10 mouse cellular contexts compared by ENCODE assay signal in the genomic region with DNA sequence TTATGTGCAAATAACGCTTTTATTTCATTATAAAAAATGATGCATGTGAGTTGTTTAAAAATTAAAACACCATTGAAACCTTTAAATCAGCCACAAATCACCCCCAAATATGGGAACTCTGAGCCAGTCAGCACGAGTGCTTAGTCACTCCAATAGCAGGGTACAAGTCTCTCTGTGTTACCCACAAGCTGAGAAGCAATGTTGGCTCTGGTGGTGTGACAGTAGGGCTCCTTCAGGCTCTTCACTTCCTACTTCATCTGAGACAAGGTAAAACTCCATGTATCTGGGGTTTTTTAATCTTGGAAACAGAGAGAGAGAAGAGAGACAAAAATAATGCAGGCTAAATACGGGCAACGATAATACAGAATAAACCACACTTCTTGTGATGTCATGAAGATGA.
"Had no signal": no experiment of that assay in that cellular context is flagged by ENCODE, and none has a peak within 500 bp of the region (broad histone marks: within the 10 kb centered on the region; RNA-seq: fewer than 3 reads in every experiment).

No protein-coding gene starts in this region.

- H3K27me3 ChIP-seq: lung, embryonic 15.5 days; midbrain, embryonic 13.5 days; midbrain, embryonic 15.5 days; neural tube, embryonic 12.5 days had no signal

- ATAC-seq: lung, postnatal 0 days had no signal

- DNase-seq: thymus, adult 18-20 months; thymus, postnatal 36 days had no signal

- H3K4me1 ChIP-seq: lung, embryonic 15.5 days; midbrain, embryonic 15.5 days; neural tube, embryonic 12.5 days had no signal

- H3K4me2 ChIP-seq: lung, embryonic 15.5 days; midbrain, embryonic 11.5 days; midbrain, embryonic 13.5 days; midbrain, embryonic 15.5 days; neural tube, embryonic 12.5 days had no signal

- H3K9ac ChIP-seq: lung, embryonic 15.5 days; midbrain, embryonic 13.5 days; midbrain, embryonic 15.5 days; neural tube, embryonic 12.5 days had no signal

- H3K27ac ChIP-seq: lung, embryonic 15.5 days; macrophage; midbrain, embryonic 13.5 days; midbrain, embryonic 15.5 days; neural tube, embryonic 12.5 days had no signal

- H3K36me3 ChIP-seq: lung, embryonic 15.5 days; midbrain, embryonic 13.5 days; midbrain, embryonic 15.5 days; neural tube, embryonic 12.5 days had no signal

- H3K9me3 ChIP-seq: lung, embryonic 15.5 days; megakaryocyte, embryonic 14.5 days; midbrain, embryonic 13.5 days; midbrain, embryonic 15.5 days; neural tube, embryonic 12.5 days had no signal

- H3K4me3 ChIP-seq: lung, embryonic 15.5 days; megakaryocyte, embryonic 14.5 days; midbrain, embryonic 13.5 days; midbrain, embryonic 15.5 days; neural tube, embryonic 12.5 days had no signal
